Mouse (Mus musculus): ENCODE results near the gene Ncoa1. TPM values are rescaled to one million over a fixed set of nuclear protein-coding genes. Genes with fewer than 3 reads are reported as not detected.

Gene Ncoa1
- total and polyA plus RNA-seq, 3 experiments: 36.0 to 65.0 (median 45.0) TPM

- Histone ChIP-seq H3K36me3 (ENCODE audit: control insufficient read depth in 1 of 2, insufficient read depth in 2 of 2, low read length in 2 of 2) (peaks cover 6 to 14% of the 10 kb centered on the region in 2 experiments), H3K79me2 (ENCODE audit: control insufficient read depth, insufficient read depth, low read length, poor library complexity) (peaks cover 25% of the 10 kb centered on the region), H3K4me3 (ENCODE audit: control insufficient read depth in 1 of 2, insufficient read depth in 1 of 2, low read depth in 2 of 2, low read length in 2 of 2) (no peak overlapping the region), H3K27me3 (ENCODE audit: control insufficient read depth in 1 of 2, insufficient read depth in 2 of 2, low read length in 2 of 2) (no peaks in the 10 kb centered on the region), H3K9ac (ENCODE audit: control insufficient read depth, low read depth, low read length, poor library complexity, severe bottlenecking) (no peak overlapping the region), H3K4me1 (ENCODE audit: control insufficient read depth in 1 of 2, insufficient read depth in 2 of 2, low read length in 2 of 2) (peaks cover 4 to 7% of the 10 kb centered on the region in 2 experiments; a peak in 2 of 4 replicates), H3K9me3 (replicated peaks; ENCODE audit: insufficient read depth, low read length) (no peaks in the 10 kb centered on the region), H3K27ac (ENCODE audit: control insufficient read depth, low read depth, low read length) (no peak overlapping the region)
- peak; percentile 73 for DNase-seq (ENCODE audit: low read depth, low spot score)
- 0 out of 2 replicates have a peak, but pooled peaks have one; percentile 38 for TF ChIP-seq RCOR1 (IDR thresholded peaks at IDR 0.05; ENCODE audit: low read depth, low read length)
- TF ChIP-seq POLR2A (IDR thresholded peaks at IDR 0.05; ENCODE audit: control insufficient read depth in 1 of 2, insufficient read depth in 1 of 2, low read depth in 1 of 2, low read length in 2 of 2, poor library complexity in 1 of 2): peak in 1 of 2 experiments; percentile 18; a peak in 1 of 4 replicates
- peak; percentile 55 for TF ChIP-seq SMC3 (IDR thresholded peaks at IDR 0.05; ENCODE audit: low read depth, low read length)
- peak; percentile 57; the same call in 1 of the 2 replicates for TF ChIP-seq MAX (IDR thresholded peaks at IDR 0.05; ENCODE audit: low read length)
- TF ChIP-seq CTCF (IDR thresholded peaks at IDR 0.05 in 2 of 3, conservative IDR thresholded peaks at IDR 0.05 in 1 of 3; ENCODE audit: control insufficient read depth in 1 of 3, insufficient read depth in 1 of 3, low read depth in 2 of 3, low read length in 3 of 3, poor library complexity in 1 of 3, severe bottlenecking in 1 of 3): peak; percentile 44 to 68 (median 48)
- no peak for TF ChIP-seq CHD1 (IDR thresholded peaks at IDR 0.05; ENCODE audit: low read depth, low read length)
- peak; percentile 74 for TF ChIP-seq MXI1 (IDR thresholded peaks at IDR 0.05; ENCODE audit: low read depth, low read length)
- 0 out of 2 replicates have a peak, but pooled peaks have one; percentile 25 for TF ChIP-seq MYB (IDR thresholded peaks at IDR 0.05; ENCODE audit: low read depth, low read length)
- TF ChIP-seq ETS1 (IDR thresholded peaks at IDR 0.05; ENCODE audit: low read depth, low read length): 0 out of 2 replicates have a peak, but pooled peaks have one; percentile 26
- peak; percentile 59 to 67; a peak in 3 of 4 replicates for TF ChIP-seq EP300 (IDR thresholded peaks at IDR 0.05; ENCODE audit: low read depth in 1 of 2, low read length in 2 of 2)
- peak; percentile 58 for TF ChIP-seq SIN3A (IDR thresholded peaks at IDR 0.05; ENCODE audit: low read length)
- TF ChIP-seq RAD21 (IDR thresholded peaks at IDR 0.05; ENCODE audit: low read depth, low read length): peak; percentile 63
- TF ChIP-seq ZMIZ1 (IDR thresholded peaks at IDR 0.05; ENCODE audit: low read depth, low read length): 0 out of 2 replicates have a peak, but pooled peaks have one; percentile 25
- no peak for TF ChIP-seq KAT2A (conservative IDR thresholded peaks at IDR 0.05; ENCODE audit: low read depth, low read length)
- no peak; the same call in 1 of the 2 replicates for TF ChIP-seq ZC3H11A (IDR thresholded peaks at IDR 0.05; ENCODE audit: low read depth, low read length)
- peak; percentile 93 for TF ChIP-seq MYC (IDR thresholded peaks at IDR 0.05; ENCODE audit: low read depth, low read length)
- TF ChIP-seq MAFK (IDR thresholded peaks at IDR 0.05; ENCODE audit: borderline replicate concordance, low read depth, low read length): no peak
Measured at GRCm38 (mm10) chr12:4392590-4392989, 84.4 kb downstream of the Ncoa1 start.

DNA sequence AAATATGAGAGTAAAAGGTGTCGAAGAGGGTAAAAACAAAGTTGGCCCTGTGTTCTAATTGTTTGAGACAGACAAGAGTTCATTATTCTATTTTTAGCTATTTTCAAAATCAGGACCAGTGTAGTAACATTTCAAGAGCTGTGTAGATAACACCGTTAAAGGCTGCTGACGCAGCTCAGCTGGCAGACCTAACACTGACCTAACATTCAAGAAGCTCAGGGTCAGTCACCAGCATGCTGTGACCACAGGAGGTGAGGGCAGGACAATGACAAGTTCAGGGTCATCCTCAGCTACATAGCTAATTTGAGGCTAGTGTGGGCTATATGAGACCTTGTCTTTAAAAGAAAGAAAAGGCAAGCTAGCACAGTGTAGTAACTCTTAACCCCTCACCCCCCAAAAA is 84.9 kb downstream of the Ncoa1 start:
- Histone ChIP-seq H3K9me3 (replicated peaks; ENCODE audit: insufficient read depth, low read length) (no peaks in the 10 kb centered on the region), H3K9ac (ENCODE audit: control insufficient read depth, low read depth, low read length, poor library complexity, severe bottlenecking) (no peak overlapping the region), H3K79me2 (ENCODE audit: control insufficient read depth, insufficient read depth, low read length, poor library complexity) (peaks cover 29% of the 10 kb centered on the region), H3K36me3 (ENCODE audit: control insufficient read depth in 1 of 2, insufficient read depth in 2 of 2, low read length in 2 of 2) (peaks cover 3 to 18% of the 10 kb centered on the region in 2 experiments), H3K27me3 (ENCODE audit: control insufficient read depth in 1 of 2, insufficient read depth in 2 of 2, low read length in 2 of 2) (no peaks in the 10 kb centered on the region), H3K4me1 (ENCODE audit: control insufficient read depth in 1 of 2, insufficient read depth in 2 of 2, low read length in 2 of 2) (peaks cover 4 to 11% of the 10 kb centered on the region in 2 experiments; a peak in 2 of 4 replicates), H3K4me3 (ENCODE audit: control insufficient read depth in 1 of 2, insufficient read depth in 1 of 2, low read depth in 2 of 2, low read length in 2 of 2) (no peak overlapping the region), H3K27ac (ENCODE audit: control insufficient read depth, low read depth, low read length) (no peak overlapping the region)
- no peak for DNase-seq (ENCODE audit: low read depth, low spot score)
- TF ChIP-seq TCF12 (IDR thresholded peaks at IDR 0.05; ENCODE audit: low read depth, low read length) (no peak), ZC3H11A (IDR thresholded peaks at IDR 0.05; ENCODE audit: low read depth, low read length) (no peak), ZNF384 (IDR thresholded peaks at IDR 0.05; ENCODE audit: low read depth, low read length) (no peak), BHLHE40 (IDR thresholded peaks at IDR 0.05; ENCODE audit: borderline replicate concordance, low read depth, low read length) (no peak), UBTF (IDR thresholded peaks at IDR 0.05; ENCODE audit: borderline replicate concordance, insufficient read depth, low read depth, low read length) (no peak), ETS1 (IDR thresholded peaks at IDR 0.05; ENCODE audit: low read depth, low read length) (no peak)

Measured in MEL (cell line).